Mouse (Mus musculus): Measurements from ENCODE around the gene Ddn.

The Ddn gene

DNA sequence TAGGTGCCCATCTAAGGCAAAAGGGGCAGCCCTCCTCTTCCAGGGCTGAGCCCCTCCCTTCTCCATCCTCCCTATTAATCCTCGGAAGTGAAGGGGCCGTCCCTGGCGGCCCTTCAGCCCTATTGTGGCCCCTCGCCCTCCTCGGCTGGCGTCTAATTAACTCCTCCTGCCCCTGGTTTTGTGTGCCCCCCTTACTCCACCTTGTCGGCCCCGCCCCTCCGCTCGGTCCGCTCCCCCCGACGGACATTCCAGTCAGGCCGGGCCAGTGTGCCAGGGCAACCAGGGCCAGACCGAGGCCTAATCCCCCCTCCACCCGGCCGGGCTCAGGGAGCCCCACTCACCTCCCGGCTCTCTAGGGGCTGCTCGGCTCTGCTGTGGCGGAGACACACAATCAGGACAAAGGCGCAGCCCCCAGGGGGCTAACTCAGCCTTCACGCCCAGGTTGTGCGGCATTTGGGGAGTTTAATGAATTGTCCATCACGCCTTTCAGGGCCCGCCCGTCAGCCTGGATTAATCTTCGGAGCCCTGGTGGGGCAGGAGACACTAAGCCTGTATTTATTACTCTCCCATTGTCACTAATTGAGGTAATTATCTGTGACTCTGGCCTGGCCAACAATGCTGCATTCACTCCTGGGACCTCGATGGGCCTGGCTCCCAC lies 11.3 kb downstream of the Ddn start:
- DNase-seq (ENCODE audit: low spot score), result no peak

DNA sequence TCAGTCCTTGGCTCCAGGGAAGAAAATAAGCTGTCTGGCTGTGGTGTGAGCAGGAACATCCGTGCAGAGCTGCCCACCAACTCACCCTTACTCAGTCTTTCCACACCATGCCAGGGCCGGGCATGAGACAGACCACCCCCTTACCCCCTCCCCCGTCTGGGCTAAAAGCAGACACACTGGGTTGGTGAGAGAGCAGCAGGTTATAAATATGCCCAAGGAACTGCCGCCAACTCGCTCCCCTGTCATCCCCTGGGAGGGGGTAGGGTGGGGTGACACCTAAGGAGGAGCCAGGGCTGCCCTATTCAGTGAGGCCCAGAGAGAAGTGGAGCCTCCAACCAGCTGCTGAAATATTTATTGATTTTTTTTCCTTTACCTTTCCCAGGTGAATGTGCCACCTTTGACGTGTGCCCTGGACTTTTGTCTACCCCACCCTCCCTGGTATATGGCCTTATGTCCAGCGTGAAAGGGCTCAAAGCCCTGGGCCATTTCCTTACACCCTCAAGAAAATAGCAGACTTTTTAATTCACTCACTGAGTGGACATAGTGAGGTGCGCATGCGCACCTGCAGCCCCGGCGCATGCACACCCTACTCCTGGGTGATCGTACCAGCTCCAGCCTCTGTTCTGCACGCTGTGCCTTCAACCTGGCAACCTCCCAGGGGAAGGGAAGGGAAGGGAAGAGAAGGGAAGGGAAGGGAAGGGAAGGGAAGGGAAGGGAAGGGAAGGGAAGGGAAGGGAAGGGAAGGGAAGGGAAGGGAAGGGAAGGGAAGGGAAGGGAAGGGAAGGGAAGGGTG lies 12.3 kb downstream of the Ddn start:
- DNase-seq (ENCODE audit: low spot score), result no peak

DNA sequence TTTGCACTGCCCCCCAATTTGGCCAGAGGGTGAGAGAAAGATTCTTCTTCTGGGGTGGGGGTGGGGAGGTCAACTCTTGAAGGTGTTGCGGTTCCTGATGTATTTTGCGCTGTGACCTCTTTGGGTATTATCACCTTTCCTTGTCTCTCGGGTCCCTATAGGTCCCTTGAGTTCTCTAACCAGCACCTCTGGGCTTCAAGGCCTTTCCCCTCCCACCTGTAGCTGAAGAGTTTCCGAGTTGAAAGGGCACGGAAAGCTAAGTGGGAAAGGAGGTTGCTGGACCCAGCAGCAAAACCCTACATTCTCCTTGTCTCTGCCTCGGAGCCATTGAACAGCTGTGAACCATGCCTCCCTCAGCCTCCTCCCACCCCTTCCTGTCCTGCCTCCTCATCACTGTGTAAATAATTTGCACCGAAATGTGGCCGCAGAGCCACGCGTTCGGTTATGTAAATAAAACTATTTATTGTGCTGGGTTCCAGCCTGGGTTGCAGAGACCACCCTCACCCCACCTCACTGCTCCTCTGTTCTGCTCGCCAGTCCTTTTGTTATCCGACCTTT lies 16.1 kb downstream of the Ddn start:
- no peak for DNase-seq (ENCODE audit: low spot score)

DNA sequence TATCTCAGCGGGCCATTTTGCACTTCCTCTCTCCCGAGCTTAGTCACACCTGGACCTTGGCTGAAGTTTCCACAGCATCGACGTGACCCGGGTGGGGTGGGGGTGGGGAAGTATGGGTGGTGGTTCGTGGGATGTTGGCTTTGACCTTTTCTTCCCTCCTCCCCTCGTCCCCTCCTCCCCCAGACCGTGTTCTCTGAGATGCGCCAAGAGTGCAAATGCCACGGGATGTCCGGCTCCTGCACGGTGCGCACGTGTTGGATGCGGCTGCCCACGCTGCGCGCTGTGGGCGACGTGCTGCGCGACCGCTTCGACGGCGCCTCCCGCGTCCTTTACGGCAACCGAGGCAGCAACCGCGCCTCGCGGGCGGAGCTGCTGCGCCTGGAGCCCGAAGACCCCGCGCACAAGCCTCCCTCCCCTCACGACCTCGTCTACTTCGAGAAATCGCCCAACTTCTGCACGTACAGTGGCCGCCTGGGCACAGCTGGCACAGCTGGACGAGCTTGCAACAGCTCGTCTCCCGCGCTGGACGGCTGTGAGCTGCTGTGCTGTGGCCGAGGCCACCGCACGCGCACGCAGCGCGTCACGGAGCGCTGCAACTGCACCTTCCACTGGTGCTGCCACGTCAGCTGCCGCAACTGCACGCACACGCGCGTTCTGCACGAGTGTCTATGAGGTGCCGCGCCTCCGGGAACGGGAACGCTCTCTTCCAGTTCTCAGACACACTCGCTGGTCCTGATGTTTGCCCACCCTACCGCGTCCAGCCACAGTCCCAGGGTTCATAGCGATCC lies 16.9 kb downstream of the Ddn start:
- DNase-seq (ENCODE audit: low spot score), result no peak

DNA sequence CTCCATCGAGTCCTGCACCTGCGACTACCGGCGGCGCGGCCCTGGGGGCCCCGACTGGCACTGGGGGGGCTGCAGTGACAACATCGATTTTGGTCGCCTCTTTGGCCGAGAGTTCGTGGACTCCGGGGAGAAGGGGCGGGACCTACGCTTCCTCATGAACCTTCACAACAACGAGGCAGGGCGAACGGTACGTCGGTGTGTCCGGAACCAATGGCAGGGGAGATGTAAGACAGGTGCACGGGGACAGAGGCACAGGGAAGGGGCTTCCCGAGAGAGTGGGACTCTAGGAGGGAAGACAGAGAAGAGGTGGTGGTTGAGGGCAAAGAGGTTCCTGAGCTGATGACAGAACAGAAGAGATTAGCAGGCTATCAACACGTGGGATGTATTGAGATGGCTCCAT lies 17.5 kb downstream of the Ddn start:
- DNase-seq (ENCODE audit: low spot score), result no peak

DNA sequence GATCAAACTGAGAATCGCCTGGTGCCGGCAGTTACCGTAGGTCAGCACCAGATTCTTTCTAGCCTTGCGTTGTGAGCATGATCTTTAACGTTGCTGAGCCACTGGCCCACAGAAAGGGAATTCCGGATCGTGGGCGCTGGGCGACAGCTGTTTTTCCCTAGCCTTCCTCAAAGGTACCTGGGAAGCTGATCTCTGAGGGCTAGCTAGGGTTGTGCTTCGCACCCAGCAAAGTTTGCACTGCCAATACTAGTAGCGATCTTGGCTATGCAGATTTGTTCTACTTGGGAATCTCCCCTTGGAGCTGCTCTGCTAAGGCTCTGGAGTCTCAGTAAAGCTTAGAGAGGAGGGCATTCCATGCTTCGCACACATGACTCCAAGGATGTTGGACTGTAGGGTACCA lies 18.1 kb downstream of the Ddn start:
- DNase-seq (ENCODE audit: low spot score), result no peak

DNA sequence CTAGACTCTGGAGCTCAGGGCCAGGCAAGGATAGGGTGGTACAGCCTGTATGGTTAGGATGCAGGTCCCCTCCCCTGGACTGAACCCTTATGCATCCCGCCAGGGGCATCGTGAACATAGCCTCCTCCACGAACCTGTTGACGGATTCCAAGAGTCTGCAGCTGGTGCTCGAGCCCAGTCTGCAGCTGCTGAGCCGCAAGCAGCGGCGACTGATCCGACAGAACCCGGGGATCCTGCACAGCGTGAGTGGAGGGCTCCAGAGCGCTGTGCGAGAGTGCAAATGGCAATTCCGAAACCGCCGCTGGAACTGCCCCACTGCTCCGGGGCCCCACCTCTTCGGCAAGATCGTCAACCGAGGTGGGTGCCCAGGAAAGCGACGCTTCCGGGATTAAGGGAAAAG lies 18.5 kb downstream of the Ddn start:
- no peak for DNase-seq (ENCODE audit: low spot score)

DNA sequence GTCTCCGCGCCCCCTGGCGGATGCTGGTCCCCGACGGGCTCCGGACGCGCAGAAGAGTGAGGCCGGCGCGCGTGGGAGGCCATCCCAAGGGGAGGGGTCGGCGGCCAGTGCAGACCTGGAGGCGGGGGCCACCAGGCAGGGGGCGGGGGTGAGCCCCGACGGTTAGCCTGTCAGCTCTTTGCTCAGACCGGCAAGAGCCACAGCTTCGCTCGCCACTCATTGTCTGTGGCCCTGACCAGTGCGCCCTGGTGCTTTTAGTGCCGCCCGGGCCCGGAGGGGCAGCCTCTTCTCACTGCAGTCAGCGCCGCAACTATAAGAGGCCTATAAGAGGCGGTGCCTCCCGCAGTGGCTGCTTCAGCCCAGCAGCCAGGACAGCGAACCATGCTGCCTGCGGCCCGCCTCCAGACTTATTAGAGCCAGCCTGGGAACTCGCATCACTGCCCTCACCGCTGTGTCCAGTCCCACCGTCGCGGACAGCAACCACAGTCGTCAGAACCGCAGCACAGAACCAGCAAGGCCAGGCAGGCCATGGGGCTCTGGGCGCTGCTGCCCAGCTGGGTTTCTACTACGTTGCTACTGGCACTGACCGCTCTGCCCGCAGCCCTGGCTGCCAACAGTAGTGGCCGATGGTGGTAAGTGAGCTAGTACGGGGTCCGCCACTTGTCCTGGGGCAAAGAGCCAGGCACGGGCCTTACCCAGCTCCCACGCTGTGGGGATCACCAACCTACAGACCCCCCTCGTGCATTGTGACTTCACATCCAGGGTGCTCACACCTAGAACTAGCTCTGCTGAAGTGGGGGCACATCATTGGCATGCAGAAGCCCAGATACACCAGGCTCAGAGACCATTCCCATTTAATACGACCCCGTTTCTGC lies 19.4 kb downstream of the Ddn start, which contains the start of gene Wnt1:
Gene Wnt1, plus strand, starts transcription at position 197 of the 875 bp plus-strand sequence.
- DNase-seq (ENCODE audit: low spot score), result no peak

DNA sequence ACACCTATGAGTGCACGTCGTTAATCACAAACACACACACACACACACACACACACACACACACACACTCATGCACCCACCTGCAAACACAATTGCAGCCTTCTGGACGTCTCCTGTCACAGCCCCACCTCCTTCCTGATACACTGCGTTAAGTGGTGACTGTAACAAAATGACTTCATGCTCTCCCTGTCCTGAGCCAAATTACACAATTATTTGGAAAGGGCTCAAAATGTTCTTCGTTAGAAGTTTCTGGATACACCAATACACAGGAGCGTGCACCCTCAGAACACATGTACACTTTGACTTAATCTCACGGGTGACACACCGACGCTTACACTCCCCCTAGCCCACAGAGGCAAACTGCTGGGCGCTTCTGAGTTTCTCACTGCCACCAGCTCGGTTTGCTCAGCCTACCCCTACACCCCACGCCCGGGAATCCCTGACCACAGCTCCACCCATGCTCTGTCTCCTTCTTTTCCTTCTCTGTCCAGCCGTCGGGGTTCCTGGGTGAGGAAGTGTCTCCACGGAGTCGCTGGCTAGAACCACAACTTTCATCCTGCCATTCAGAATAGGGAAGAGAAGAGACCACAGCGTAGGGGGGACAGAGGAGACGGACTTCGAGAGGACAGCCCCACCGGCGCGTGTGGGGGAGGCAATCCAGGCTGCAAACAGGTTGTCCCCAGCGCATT lies 20.2 kb downstream of the Ddn start:
- DNase-seq (ENCODE audit: low spot score), result no peak

DNA sequence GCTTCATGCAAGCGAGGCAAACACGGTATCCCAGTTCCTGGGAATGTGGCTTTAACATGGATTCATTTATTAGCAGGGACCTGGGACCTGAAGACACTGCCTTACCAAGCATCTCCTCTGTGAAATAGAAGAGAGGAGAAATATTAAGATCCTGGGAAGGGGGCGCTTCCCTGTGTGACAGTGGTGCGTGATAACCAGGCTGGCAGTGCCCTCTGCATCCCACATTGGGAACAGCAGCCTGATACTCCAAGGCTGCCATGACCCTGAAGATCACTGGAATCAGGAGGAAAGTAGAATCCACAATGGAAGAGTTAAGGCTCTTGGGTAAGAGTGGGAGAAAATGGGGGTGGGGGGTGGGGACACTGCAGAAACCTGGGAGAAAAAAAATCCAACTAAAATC lies 21.4 kb downstream of the Ddn start:
- no peak for DNase-seq (ENCODE audit: low spot score)

DNA sequence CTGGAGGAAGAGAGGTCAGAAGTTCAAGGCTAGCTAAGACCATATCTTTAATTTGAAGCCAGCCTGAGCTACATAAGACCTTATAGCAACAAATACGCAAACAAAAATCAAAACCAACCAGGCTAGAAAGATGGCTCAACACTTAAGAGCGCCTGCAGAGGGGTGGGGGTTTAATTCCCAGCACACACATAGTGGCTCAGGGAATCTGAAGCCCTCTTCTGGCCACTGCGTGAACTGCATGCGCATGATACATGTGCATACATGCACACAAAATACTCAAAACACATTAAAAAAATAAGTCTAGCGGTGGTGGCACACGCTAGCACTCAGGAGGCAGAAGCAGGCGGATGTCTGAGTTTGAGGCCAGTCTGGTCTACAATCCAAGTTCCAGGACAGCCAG lies 23.5 kb downstream of the Ddn start:
- DNase-seq (ENCODE audit: low spot score), result no peak

DNA sequence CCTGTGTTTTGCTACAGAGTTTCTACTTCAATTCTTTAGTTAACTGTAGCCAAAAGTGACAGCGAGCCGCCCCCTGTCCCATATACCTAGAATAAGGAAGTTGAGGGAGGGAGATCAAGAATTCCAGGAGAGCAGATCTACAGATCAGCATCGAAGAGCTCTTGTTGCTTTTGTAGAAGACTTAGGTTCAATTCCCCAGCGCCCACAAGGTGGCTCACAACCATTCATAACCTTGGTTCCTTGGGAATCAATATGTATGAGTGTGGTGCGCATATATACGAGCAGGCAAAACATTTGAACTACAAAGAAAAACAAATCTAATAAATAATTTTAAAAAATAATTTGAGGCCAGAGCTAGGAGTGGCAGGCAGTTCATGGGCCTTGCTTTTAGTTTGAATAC lies 28.1 kb downstream of the Ddn start:
- DNase-seq (ENCODE audit: low spot score), result no peak

DNA sequence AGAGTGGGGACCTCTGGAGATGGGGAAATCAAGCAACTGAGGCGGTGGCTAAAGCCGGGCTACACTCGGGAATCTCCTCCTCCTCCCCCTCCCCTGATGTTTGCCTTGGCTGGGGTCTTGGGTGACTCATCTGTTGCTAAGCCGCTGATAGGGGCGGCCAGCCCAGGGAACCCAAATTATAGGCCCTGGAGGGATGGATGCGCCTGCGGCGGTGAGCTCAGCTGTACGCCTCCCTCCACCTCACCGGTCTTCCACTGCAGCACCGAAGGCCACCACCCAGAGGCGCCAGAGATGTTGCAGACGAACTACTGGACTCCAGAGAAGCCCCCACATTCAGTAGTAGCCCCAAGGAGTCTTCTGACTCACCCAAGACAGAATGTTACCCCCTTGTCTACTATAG lies 28.7 kb downstream of the Ddn start:
- DNase-seq (ENCODE audit: low spot score), result no peak

DNA sequence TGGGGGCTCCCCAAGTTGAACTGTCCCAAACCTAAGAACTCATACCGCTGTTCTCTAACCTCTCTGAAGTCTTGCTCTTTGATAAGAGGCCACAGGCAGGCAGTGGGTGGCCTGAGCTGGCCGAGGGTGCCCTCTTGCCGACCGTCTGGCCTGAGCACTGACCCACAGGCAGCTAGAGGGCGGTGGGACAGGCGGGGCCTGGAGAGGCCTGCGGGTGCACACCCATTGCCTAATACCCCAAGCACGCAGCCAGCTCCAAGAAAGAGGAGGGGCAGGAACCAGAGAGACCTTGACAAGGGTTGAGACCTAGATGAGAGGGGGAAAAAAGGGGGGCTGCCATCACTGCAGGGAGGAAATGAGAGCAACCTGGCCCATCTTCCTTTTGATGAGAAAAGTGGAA lies 29.2 kb downstream of the Ddn start:
- no peak for DNase-seq (ENCODE audit: low spot score)

DNA sequence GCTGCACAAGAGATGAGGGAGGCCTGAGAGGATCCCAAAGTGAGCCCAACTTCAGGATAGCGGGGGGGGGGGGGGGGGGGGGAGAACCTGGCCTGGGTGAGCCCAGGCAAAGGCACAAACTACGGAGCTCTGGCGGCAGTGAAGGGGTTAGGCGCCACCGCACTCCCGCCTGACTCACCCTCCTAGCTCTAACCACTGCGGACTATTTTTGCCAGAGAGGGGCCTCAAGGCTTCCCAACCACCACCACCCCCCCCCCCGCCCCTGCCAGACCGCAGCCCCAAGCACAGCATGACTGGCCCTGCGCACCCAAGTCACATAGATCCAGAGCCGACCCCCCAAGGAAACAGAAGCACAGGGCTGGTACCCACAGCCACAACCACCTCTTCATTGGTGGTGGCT lies 30.5 kb downstream of the Ddn start:
- DNase-seq (ENCODE audit: low spot score), result no peak

DNA sequence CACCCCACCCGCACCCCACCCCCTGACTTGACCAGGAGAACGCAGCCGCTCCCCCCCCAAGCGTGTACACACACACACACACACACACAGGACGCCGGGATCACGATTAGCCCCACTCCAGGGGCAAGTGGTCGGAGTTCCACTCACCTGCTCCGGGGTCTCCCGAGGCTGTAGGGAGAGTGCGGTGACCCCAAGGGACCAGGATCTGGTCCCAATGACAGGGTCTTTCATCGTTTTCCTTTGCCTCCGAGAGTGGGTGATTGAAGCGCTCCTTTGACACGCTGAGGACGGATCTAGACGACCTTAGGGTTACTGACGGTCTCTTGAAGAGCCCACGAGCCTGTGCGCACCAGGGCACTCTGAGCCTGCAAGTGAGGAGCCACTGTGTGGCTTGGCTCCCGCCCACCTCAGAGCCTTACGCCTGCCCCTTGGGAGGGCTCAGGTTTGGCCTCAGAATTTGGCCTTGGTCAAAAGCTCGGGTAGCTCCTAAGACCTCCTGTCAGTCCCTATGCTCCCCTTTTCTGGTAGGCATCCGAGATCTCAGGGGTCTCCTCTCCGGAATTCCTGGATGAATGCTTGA lies 31.0 kb downstream of the Ddn start:
- no peak for DNase-seq (ENCODE audit: low spot score)

DNA sequence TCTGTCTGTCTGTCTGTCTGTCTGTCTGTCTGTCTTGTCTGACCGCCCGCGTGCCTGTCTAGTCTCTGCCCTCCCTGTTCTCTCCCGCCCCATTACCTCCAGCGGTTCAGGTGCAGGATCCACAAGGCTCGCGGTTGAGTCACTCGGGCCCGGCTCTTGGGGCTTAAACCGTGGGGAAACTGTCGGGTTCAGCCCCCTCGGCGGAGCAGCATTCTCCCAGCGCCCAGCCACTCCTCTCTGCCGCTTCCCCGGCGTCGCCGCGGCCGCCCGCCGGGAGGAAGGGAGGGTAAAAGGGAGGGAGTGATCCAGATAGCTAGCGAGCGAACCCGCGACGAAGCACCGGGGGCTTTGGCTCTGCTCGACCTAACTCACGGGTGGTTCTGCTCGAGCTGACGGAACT lies 31.5 kb downstream of the Ddn start, which contains the start of gene Wnt10b:
Gene Wnt10b, minus strand, starts transcription at position 389 of the 400 bp plus-strand sequence.
- no peak for DNase-seq (ENCODE audit: low spot score)

DNA sequence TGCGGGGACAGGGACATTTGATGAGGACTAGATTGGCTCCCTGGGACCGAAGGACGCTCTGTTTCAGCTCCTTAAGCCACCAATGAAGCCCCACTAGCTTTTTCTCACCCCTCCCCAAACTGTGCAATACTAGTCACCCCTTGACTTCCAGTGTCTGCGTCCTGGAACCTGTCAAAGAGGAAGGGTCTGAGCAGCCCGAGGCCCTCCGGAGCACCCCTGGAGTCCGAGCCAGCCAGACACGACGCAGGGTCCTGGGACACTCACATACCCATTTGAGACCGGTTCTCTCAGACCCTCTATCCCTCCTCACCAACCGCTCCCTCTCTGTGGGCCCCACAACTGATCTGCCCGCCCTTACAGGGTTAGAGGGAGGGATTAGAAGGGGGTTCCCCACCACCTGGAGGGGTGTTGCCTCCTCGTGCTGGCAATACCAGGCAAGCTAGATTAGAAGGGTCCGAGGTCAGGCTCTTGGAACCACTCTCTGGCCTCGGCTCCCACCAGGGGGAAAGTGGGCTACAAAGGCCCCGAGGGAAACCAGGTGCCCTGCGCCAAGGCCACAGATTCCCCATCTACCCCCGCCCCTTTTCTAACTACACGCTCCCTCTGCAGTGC lies 32.2 kb downstream of the Ddn start:
- no peak for DNase-seq (ENCODE audit: low spot score)

DNA sequence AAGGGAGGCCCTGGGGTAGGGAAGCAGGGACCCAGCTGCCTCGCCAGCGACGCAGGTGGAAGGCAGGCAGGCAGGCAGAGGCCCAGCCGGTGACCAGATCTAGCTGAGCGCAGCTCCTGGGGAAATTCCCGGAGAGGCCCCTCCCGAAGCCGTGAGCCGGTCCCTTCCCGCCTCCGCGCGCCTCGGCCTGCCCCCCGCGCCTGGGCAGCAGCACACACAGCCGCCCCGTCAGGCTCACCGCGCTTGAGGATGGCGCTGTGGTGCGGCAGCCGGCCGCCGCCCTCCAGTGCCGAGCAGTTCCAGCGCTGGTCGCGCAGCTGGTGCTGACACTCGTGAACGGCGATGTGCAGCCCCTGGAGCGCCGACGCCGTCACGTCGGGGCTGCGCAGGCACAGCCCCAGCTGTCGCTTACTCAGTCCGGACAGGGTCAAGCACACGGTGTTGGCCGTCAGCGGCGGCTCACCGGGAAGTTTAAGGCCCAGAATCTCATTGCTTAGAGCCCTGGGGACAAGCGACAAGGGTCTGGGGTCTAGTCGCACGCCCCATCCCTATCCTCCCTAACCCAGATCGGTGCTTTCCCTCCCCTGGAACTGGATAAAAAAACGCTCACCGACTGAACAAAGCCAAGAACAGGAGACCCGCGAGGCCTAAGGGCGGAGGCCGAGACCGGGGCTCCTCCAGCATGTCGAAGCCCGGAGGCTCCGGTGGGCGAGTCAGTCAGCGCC lies 32.8 kb downstream of the Ddn start:
- DNase-seq (ENCODE audit: low spot score), result no peak

DNA sequence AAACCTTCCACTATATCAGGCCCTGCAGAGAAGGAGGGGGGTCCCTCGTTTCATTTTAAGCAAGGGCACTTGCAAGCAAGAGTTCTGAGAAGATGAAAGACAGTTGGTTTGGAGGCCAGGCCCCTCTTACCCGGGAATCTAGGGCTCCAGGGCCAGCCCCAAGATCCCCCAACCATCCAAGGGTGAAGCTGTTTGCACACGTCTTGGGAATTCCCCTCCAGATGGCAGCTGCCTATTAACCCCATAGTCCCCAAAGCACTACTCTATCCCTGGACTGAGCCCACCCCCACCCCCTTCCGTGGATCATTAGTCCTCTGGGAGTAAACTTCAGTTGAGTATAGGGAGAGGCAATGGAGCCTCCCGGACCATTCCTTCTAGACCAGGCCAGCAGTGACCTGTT lies 33.8 kb downstream of the Ddn start:
- DNase-seq (ENCODE audit: low spot score), result no peak
